Mouse (Mus musculus): ENCODE data around the gene Pbx2. TPM values are rescaled to one million over a fixed set of nuclear protein-coding genes. Genes with fewer than 3 reads are reported as not detected.
A peak's percentile ranks its signal among the peaks of the same experiment; 100 is the strongest.

Pbx2 gene
- total and polyA plus RNA-seq, 2 experiments from 2014 or later: 5.9 to 75.2 TPM

DNA sequence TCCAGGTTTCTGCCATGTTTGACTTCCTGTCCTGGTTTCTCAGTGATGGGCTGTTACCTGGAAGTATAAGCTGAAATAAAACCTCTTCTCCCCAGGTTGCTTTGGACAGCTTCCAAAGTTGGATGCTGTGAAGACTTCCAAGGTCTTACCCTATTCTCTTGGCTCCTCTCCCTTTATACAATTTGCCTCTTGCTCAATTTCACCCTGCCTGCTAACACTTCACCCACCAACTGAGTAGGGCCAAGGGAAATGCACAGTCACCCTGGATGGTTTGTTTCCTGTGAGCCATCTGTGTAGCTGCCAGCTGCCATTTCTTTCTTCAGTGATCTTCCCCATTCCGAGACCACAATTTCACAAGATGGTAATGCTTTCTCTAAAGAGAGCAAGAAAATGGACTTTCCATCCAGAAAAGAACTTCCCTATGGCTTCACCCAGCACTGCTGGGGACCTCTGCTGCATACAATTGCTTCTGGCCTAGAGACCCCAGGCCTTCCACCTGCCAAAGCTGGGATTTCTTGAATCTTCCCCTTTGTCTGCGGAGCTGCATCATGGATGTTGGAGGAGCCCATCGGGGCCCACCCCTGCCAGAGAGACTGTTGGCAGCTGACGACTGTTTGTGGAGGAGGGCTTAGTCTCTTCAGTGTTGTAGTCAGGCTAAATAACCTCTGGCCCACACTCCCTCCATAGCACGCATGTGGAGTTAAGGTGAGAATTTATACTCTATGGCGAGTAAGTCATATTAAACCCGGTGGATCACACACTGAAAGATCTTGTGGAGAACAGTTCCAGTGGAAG is 48.6 kb downstream of the Pbx2 start:
- no peak overlapping the region; the same call in 1 of the 2 replicates for H3K27ac ChIP-seq (ENCODE audit: low read depth, low read length)
- 73% methylated on average over 7 of the region's 7 CpGs for WGBS
- TF ChIP-seq CTCF (IDR thresholded peaks at IDR 0.05; ENCODE audit: low read depth): no peak
- ATAC-seq: no peak
- H3K4me3 ChIP-seq (ENCODE audit: low read depth, low read length): no peak overlapping the region
- H3K27me3 ChIP-seq (ENCODE audit: insufficient read depth, low read length): no peaks in the 10 kb centered on the region
- H3K36me3 ChIP-seq (ENCODE audit: insufficient read depth): no peaks in the 10 kb centered on the region
- no peak overlapping the region for H3K9ac ChIP-seq
- no peaks in the 10 kb centered on the region for H3K9me3 ChIP-seq (ENCODE audit: low read length)
- H3K4me2 ChIP-seq (ENCODE audit: low read depth): no peak overlapping the region
- no peaks in the 10 kb centered on the region for H3K4me1 ChIP-seq (ENCODE audit: insufficient read depth)
- no peak for DNase-seq

DNA sequence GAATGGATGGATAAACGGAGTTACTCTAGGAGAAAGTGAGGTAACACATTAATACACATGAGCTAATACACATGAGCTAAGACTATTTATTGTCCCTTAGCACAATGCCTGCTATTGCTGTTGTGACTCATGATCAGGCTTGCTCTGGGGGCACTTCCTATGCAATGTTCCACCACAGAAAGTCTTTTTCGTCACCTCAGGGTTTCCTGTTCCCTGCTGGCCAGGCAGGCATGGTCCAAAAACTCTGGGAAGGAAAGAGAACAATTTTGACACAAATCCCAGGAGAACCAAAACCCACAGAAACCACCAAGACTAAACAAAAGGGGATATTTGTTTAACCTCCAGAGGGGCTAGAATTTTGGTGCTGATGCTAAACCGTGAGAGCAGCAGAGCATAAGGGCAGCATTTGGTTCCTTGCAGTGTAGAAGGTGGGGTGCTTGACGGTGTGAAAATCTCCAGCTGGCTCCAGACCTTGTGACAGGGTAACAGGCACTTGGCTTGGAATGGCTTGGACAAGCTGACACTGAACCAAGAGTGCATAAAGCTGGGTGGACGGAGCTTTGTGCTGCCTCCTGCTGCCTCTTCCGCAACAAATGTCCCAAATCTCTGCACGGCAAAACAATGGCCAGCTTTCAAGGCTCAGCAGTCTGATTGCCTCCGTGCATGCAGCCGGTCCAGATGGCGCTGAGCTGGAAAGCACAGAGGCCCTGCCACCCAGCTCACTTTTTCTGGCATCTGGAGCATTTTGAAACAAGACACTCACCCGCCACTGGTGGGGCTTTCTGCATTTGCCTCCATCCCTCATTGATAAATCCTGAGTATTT is 49.9 kb downstream of the Pbx2 start:
- H3K9ac ChIP-seq: no peak overlapping the region
- ATAC-seq (peak; percentile 38), DNase-seq (peak; percentile 56)
- 7% methylated on average over 11 of the region's 11 CpGs for WGBS
- no peaks in the 10 kb centered on the region for H3K27me3 ChIP-seq (ENCODE audit: insufficient read depth, low read length)
- TF ChIP-seq CTCF (IDR thresholded peaks at IDR 0.05; ENCODE audit: low read depth): no peak
- no peak overlapping the region for H3K4me2 ChIP-seq (ENCODE audit: low read depth)
- no peak overlapping the region for H3K4me3 ChIP-seq (ENCODE audit: low read depth, low read length)
- H3K9me3 ChIP-seq (ENCODE audit: low read length): no peaks in the 10 kb centered on the region
- H3K27ac ChIP-seq (ENCODE audit: low read depth, low read length): peak overlapping the region; percentile 58
- 0 out of 2 replicates have a peak, but pooled peaks cover 8% of the 10 kb centered on the region for H3K4me1 ChIP-seq (ENCODE audit: insufficient read depth)
- H3K36me3 ChIP-seq (ENCODE audit: insufficient read depth): no peaks in the 10 kb centered on the region

DNA sequence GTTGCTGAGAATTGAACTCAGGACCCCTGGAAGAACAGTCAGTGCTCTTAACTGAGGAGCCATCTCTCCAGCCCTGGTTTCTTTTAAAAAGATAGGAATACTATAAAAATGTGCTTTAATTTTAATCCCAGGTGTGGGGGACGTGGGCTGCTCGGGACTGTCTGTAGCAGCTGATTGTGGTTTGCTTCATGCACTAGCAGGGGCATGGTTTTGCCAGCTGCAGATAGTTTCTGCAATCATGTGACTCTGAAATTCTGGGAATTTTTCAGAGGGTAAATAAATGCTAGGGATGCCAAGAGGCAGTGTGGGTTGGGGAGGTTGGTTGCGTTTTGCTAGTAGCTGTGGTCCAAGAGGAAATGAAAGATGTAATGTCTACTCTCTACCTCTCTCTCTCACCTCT is 50.9 kb downstream of the Pbx2 start:
- no peak for TF ChIP-seq CTCF (IDR thresholded peaks at IDR 0.05; ENCODE audit: low read depth)
- Histone ChIP-seq H3K27ac (ENCODE audit: low read depth, low read length) (no peak overlapping the region), H3K36me3 (ENCODE audit: insufficient read depth) (no peaks in the 10 kb centered on the region), H3K4me3 (ENCODE audit: low read depth, low read length) (no peak overlapping the region), H3K27me3 (ENCODE audit: insufficient read depth, low read length) (no peaks in the 10 kb centered on the region), H3K4me2 (ENCODE audit: low read depth) (no peak overlapping the region), H3K4me1 (ENCODE audit: insufficient read depth) (peaks cover 12% of the 10 kb centered on the region; the same call in 1 of the 2 replicates), H3K9me3 (ENCODE audit: low read length) (no peaks in the 10 kb centered on the region), H3K9ac (no peak overlapping the region)
- no peak for ATAC-seq
- no peak for DNase-seq
- 81% methylated on average over 3 of the region's 3 CpGs for WGBS

DNA sequence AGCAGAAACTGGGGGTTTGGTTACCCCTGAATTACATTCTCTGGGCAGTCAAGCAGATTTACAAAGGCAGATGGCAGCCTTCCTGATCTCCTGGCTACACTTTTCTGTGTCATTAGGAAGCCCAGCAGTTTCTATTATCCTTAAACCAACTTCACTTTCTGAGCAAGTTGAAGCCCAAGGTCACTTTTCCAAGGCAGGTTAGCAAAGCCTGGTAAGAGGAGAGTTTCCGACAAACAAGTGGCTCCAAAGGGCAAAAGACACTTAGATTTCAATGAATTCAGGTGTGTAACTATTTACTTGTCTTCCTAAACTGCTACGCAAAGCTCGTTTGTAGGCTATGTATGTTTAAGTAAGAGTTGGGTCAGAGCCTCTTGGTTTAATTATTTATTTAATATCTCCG is 52.3 kb downstream of the Pbx2 start:
- no peak overlapping the region for H3K27ac ChIP-seq (ENCODE audit: low read depth, low read length)
- no peak overlapping the region for H3K4me2 ChIP-seq (ENCODE audit: low read depth)
- H3K4me3 ChIP-seq (ENCODE audit: low read depth, low read length): no peak overlapping the region
- H3K27me3 ChIP-seq (ENCODE audit: insufficient read depth, low read length): no peaks in the 10 kb centered on the region
- no peak overlapping the region for H3K9ac ChIP-seq
- WGBS: 93% methylated on average over 4 of the region's 4 CpGs
- H3K4me1 ChIP-seq (ENCODE audit: insufficient read depth): peaks cover 17% of the 10 kb centered on the region
- no peaks in the 10 kb centered on the region for H3K9me3 ChIP-seq (ENCODE audit: low read length)
- no peaks in the 10 kb centered on the region for H3K36me3 ChIP-seq (ENCODE audit: insufficient read depth)
- no peak for TF ChIP-seq CTCF (IDR thresholded peaks at IDR 0.05; ENCODE audit: low read depth)
- no peak for ATAC-seq
- DNase-seq: no peak

DNA sequence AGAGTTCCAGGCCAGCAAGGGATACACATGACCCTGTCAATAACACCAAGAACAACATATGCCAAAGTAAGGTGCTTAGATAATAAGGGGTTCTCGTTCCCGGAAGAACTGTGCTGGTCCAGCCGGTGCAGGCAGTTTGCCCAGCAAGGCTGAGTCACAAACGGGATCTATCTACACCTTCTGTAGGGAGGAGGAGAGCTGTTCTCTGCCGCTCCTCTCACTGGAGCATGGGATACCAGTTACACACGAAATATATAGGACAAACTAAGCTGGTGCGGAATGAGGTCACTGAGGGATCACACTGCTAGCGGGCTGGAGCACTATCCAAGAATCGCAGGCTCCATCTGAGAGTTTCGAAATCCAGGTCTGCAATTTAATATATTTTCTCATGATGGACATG is 52.9 kb downstream of the Pbx2 start:
- no peaks in the 10 kb centered on the region for H3K27me3 ChIP-seq (ENCODE audit: insufficient read depth, low read length)
- no peak overlapping the region for H3K4me2 ChIP-seq (ENCODE audit: low read depth)
- H3K4me1 ChIP-seq (ENCODE audit: insufficient read depth): peaks cover 17% of the 10 kb centered on the region
- no peaks in the 10 kb centered on the region for H3K9me3 ChIP-seq (ENCODE audit: low read length)
- TF ChIP-seq CTCF (IDR thresholded peaks at IDR 0.05; ENCODE audit: low read depth): no peak
- DNase-seq: no peak
- H3K9ac ChIP-seq: no peak overlapping the region
- no peak overlapping the region for H3K4me3 ChIP-seq (ENCODE audit: low read depth, low read length)
- no peak for ATAC-seq
- whole genome bisulfite sequencing: 86% methylated on average over 10 of the region's 10 CpGs
- H3K27ac ChIP-seq (ENCODE audit: low read depth, low read length): 0 out of 2 replicates have a peak overlapping the region, but pooled peaks have one; percentile 2
- H3K36me3 ChIP-seq (ENCODE audit: insufficient read depth): 0 out of 2 replicates have a peak, but pooled peaks cover 5% of the 10 kb centered on the region

DNA sequence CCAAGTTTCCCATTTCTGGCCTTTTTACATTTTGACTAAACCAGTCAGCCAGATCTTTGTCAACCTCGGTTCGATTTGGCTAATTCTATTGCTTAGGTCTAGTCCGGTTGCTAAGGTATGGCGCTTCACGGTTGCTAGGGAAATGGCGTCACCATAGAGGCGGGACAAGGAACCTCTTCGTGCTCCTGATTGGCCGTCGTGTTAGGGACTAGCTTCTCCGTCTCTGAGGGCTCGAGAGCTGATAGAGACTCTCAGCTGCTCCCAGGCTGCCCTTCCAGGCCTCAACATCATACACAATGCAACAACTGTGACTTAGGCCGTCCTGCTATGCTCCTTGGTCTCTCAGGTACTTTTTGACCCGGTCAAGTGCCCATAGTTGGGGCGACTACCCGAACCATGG is 53.5 kb downstream of the Pbx2 start, which contains the start of gene Fkbpl:
Gene Fkbpl (plus strand): TSS at position 157 of the 400 bp plus-strand sequence.
- Histone ChIP-seq H3K4me2 (ENCODE audit: low read depth) (peak within 1 kb of the TSS; percentile 60), H3K27ac (ENCODE audit: low read depth, low read length) (peak within 1 kb of the TSS; percentile 74), H3K9ac (peak within 1 kb of the TSS; percentile 55), H3K4me1 (ENCODE audit: insufficient read depth) (peaks cover 17% of the 10 kb centered on the region), H3K4me3 (ENCODE audit: low read depth, low read length) (peak within 1 kb of the TSS; percentile 52), H3K9me3 (ENCODE audit: low read length) (no peaks in the 10 kb centered on the region), H3K27me3 (ENCODE audit: insufficient read depth, low read length) (no peaks in the 10 kb centered on the region), H3K36me3 (ENCODE audit: insufficient read depth) (peaks cover 11% of the 10 kb centered on the region)
- DNase-seq (peak; percentile 98), ATAC-seq (peak; percentile 82)
- 1% methylated on average over 16 of the region's 16 CpGs for WGBS
- no peak for TF ChIP-seq CTCF (IDR thresholded peaks at IDR 0.05; ENCODE audit: low read depth)
